Mouse (Mus musculus): ENCODE results near the gene Dennd2a.

DNA sequence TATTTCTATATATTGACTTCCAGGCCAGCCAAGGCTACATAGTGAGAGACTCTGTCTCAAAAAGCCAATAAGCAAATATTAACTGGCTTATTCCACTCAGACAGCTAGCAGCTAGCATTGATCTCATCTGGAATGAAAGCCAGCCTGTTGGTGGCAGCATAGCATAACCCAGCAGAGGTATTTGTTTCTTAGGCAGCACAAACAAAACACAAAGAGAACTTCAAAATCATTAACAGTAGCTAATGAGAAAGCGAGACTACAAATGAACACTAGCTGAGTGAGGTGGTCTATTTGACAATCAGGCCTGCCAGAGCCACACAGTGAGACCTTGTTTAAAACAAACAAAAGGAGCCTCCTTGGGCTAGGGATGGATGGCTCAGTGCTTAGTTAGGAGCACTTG, 143.6 kb downstream of the Dennd2a start:
- TF ChIP-seq CTCF (IDR thresholded peaks at IDR 0.05; ENCODE audit: extremely low read depth, insufficient read depth, insufficient read length, insufficient replicate concordance) (no peak), POLR2A (IDR thresholded peaks at IDR 0.05; ENCODE audit: low read depth, low read length) (no peak)

Data from spleen, adult 2 months (tissue).